Mouse (Mus musculus) lung, postnatal 25 days (tissue): Measurements from ENCODE around the gene Fkbp11.

ENCODE experiments used
- DNase-seq: peaks from one replicate; pipeline ENCODE4 v3.0.0; 2022; ENCODE audit warnings: low spot score

Gene Fkbp11

DNA sequence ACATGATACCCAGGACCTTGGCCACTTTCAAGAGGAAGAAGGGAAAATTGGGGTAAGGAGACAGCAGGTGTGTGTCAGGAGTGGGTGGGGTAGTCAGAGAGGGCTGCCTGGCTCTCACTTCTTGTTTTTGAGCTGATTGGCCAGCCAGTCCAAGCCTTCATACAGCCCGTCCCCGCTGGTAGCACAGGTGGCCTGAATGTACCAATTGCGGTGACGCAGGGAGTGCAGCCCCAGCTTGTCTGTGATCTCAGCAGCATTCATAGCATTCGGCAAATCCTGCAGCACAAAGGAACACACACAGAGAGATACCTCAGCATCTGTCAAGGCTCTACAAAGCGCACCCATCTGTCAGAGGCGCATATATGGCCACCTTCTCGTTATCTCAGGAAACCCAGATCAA, 12.2 kb upstream of the Fkbp11 start:
- no peak for DNase-seq

DNA sequence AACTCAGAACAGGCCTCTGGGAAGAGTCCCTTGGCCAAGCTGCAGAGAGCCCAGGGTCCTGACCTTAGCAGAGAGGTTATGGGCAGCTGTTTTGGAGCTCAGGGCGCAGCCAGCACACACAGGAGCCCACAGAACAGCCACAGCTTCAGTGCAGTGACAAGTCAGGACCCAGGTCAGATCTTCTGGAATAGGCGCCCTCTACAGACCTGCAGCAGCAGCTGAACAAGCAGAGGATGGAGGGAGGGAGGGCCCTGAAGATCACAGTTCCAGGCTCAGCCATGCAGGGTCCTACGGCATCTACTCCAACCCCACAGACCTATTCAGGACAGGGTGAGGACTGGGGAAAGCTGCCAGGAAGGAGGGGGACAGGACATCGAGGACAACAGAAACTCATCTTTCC, 10.8 kb upstream of the Fkbp11 start:
- DNase-seq: no peak

DNA sequence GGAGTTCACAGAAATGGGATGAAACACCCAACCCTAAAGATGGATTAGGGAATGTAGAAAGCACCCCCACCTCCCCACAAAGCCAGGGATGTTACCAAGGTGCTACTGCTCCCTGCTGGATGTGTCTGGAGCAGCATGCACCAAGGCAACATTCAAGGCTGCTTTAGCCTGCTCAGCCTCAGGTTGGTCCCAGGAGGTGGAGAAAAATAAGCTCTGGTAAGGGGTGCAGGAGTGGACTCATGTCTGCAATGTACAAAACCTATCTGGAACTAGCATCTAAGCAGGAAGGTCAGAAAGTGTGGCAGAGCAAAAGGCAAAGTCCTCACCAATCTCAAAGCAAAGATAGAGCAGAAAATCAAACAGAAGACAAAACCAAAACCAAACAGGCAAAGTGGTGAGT, 9.9 kb upstream of the Fkbp11 start:
- DNase-seq: peak; percentile 48

DNA sequence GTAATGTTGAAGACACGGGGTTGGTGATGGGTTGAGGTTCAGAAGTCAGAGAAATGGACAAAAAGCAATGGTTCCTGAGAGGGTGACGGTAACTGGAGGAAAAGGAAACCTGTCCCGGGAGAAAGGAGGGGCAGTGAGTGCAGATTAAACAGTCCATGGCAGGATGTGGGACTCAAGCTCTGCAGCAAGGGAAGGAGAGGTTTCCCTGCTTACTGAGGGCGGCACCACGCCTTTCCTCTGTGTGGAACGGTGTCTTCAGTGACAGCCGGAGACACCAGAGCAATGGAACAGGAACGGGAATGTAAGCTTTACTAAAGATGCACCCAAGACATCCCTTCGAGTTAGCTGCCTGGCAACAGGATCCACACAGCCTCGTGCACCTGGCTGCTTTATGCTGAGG, 8.5 kb upstream of the Fkbp11 start:
- DNase-seq: peak; percentile 55

DNA sequence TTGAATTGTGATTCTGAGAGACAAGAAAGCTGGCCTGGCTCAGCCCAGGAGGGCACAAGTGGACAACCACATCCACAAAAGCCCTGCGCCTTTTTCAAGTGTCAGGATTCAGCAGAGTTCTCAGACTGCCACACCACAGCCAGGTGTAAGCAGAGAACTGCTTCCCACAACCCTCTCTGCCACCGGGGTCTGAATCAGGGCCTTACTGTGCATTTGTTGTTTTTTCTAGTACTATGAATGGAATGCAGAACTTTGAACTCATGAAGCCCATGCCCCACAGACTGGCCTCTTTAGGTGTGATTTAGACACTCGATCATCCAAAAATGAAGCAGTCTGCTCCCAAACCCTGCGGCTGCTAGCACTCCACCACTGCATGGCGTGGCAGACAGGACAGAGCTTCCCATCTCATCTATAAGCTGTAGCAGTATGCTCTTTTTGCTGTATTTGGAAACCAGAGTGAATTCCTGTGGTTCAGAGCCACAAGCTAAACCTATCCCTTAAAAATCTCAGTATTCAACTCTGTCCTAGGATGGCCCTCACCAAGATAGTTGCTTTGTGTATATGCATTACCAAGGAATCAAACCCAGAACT, 6.1 kb upstream of the Fkbp11 start:
- no peak for DNase-seq

DNA sequence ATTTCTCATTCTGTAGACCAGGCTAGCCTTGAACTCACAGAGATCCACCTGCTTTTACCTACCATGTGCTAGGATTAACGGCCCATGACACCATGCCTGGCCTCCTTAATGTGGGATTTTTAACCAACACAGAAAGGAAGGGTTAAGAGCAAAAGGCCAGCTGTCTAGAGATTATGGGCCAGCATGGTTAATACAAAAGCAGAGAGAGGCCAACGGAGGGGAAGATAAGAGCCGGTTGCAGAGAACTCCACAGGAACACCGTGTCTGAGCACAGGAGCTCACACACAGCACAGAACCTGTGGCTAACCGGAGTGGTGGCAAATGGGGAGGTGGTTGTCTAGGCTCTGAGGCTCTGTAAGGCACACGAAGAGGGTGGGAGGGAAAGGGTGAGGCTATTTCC, 5.4 kb upstream of the Fkbp11 start:
- DNase-seq: no peak

DNA sequence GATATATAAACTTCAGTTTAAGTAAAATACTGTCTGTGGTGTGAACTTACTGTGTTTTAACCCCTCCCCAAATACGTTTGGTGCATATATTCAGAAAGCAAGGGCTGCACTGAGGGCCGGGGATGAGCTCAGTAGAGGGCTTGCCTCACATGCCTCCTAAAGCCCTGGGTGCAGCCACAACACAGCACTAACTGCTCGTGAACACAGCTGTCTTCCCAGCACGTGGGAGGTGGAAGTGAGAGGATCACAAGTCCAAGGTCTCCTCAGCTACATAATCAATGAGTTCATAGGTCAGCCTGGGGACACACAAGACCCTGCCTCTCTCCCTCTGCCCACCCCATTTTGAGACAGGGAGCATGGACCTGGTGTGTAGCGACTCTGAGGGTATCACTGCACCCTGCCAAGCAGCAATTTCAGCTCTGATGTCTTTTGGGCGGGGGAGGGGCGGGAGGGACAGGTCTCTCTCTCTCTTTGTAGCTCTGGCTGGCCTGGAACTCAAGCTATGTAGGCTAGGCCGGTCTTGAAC, 4.1 kb upstream of the Fkbp11 start:
- DNase-seq: no peak

DNA sequence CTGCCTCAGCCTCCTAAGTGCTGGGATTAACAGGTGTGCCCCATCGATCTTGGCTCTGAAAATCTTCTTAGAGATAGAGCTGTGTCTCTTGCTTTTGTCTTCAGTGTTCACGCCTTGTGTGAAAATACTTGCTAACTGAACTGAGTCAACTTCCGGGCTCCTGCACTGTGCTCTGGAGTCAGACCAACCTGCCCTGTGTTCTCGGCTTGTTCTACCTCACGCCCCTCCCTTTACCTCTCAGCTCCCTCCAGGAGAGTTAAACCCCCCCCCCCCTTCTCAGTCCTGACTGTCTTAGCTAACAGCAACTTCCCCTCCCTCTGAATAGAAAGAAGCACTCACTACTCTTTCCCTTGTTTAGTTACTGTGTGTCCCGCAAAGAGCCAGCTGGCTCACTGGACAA, 2.8 kb upstream of the Fkbp11 start:
- no peak for DNase-seq

DNA sequence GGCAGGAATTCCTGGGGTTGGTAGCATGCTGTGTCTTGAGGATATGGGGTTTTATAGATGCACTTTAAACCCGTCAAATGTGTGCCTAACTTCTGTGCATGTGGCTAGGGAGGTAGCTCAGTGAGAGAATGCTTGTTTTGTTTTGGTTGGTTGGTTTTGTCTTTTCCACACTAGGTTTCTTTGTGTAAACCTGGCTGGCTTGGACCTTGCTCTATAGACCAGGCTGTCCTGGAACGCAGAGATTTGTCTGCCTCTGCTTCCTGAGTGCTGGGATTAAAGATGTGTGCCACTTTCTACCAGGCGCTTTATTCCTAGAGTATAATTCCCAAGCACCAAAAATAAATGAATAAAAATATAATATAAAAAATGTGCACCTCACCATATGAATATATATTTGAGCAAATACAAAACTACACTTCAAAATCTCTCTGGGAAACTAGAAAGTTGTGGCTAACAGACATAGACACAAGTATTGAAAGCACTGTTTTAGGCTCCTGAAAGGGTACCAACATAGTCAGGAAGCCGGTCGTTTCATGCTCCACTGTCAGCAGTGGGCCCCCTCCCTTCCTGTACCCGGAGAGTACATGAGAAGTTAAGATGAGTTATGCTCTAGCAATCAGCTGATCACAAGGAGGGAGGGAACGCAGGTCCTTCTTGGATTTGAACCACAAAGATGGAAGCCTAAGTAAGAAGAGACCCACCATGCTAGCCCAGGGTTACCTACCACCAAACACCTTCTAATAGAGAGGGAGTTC, 2.0 kb upstream of the Fkbp11 start:
- no peak for DNase-seq

DNA sequence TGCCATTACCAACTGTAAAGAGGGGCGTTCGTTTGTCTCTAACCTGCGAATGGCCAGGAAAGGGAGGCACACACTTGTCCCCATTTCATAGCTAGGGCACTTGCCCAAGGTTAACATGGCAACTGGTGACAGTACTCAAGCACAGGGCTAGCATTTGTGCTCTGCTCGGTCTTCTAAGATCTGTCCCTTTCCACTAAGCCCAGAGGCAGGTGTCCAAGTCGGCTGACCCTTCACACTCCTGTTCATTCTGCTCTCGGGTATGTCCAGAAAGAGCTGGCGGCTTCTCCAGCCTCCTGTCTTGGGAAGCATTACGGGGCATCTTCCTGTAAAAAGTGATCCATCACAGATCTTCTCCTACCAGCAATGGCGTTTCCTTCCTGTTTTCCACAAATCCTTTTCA, 368 bp upstream of the Fkbp11 start:
- no peak for DNase-seq

DNA sequence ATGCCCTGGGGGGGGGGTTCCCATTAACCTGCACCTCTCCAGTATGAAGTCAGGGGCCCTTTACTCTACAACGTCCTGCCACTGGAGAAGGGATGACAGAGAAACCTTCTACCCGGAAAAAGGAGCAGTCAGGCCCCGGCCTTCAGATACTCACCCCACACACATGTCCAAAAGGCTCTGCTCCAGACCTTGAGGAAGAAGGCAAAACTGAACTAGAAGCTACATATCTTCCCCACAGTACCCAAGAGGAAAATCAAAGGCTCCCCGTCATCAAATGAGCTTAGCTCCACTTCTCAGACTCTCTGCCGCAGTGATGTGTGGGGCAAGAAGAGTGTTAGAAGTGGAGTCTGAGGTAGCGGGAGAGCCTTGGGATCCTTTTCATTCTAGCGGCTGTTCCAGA, 1.3 kb downstream of the Fkbp11 start:
- no peak for DNase-seq

DNA sequence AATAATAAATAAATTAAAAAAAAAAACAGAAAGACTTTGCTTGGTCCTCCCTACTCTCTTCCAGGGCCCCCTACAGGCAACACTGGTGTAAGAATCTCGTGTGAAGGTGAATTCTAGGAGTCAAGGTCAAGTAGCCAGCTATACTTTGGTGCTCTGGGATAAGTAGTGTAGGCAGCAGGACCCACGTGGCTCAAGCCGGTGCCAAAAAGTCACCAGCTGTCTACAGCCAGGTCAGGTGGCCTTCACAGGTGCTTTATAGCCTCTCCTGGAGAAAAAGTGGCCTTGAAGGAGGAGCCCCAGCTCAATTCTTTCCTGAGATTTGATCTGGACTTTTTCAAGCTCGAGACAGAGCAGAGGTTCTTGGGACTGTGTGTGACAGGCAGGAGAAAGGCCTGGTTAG, 1.9 kb downstream of the Fkbp11 start:
- DNase-seq: peak; percentile 32

DNA sequence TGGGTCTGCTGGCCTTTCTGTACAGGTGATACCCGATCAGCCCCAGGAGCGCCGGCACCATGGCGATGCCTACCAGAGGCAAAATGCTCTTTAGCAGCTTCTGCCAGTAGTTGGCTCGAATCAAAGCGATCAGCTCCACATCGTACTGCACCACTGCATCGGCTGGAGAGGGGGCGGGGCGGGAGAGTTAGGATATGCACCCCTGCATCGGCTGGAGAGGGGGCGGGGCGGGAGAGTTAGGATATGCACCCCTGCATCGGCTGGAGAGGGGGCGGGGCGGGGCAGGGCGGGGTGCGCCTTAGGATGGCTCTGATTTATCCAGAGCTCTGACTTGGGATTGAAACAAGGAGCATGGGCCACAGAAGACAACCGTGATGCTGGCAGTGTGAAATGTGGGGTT, 3.6 kb downstream of the Fkbp11 start:
- DNase-seq: no peak

DNA sequence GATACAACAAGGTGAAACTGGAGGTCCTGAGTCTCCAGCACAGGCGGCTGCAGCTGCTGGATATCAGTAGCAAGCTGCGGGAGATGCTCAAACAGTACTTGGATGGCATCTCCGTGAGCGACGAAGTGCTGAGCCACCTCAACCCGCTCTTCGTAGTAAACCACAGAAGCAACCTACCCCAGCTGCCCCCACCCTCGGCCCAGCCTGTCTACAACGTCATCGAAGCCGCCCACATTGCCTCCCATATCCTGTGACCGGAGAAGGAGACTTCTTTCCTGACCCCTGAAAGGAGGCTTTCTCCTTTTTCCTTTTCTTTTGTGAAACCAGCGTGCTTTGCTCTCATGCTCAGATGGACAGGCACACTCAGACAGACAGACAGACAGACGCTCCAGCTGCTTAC, 5.1 kb downstream of the Fkbp11 start:
- no peak for DNase-seq

DNA sequence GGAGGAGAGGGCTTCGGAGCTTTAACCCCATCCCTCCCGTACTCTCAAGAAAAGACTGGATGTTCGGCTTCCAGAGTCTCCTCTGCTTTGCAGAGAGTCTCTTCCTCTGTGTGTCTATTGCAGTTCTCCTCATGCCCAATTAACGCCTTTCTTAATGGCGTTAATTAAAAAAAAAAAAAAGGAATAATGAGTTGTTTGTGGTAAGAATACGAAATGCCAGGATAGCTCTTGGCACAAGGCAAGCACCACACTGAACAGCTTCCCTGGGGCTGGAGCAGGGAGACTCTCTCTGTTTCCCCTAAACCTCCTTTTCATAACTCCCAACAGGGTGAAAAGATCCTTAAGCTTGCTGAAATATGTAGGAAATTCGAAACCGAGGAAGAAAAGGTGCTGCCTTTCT, 5.8 kb downstream of the Fkbp11 start:
- no peak for DNase-seq

DNA sequence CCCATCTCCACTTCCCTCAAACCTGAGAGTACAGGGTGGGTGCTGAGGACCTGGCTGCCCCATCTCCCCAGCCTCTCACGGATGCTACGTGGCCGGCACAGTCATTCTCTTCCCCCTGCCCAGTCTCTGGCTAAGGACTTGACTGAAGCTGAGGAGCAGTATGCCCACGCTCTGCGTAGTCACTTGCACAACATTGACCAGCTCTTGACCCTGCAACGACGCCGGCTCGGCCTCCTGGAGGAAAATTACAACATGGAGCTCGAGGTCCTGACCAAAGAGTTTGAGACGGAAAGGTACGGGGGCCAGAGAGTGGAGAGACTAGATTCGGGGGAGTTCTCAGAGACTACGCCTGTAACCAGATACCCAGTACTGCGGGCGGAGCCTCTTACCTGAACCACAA, 10.7 kb downstream of the Fkbp11 start:
- DNase-seq: no peak

DNA sequence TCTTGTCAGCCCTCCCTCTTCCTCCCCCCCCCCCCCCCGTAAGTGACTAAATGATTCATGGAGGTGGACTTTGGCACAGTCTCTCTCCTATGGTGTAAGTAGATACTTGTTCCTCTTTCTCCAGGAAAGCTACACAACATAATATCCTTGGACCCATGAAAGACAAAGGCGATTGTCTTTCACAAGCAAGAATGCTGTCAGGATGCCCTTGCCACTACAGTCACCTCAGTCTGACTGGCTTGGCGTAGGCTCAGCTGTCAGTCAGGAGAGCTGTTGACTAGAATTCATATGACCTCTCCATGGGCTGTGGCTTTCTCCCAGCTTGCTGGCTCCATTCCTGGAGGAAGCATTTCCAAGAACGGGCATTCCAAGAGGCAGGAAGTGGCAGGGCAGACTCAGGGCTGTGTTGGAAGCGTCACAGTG, 13.8 kb downstream of the Fkbp11 start:
- DNase-seq: peak; percentile 80

DNA sequence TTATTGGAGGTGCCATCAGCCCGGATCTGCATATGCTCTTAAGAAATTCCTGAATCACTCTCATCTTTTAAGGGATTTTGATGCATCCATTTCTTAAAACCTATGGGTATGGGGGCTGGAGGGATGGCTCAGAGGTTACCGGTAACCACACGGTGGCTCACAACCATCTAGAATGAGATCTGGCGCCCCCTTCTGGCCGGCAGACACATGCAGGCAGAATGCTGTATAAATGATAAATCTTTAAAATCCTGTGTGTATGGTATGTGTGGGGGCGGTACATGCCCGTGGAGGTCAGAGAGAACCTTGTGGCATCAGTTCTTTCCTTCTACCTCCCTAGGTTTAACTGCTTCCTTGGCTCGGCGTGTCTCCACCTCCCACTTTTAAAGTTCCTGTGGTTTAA, 17.6 kb downstream of the Fkbp11 start:
- peak; percentile 57 for DNase-seq

DNA sequence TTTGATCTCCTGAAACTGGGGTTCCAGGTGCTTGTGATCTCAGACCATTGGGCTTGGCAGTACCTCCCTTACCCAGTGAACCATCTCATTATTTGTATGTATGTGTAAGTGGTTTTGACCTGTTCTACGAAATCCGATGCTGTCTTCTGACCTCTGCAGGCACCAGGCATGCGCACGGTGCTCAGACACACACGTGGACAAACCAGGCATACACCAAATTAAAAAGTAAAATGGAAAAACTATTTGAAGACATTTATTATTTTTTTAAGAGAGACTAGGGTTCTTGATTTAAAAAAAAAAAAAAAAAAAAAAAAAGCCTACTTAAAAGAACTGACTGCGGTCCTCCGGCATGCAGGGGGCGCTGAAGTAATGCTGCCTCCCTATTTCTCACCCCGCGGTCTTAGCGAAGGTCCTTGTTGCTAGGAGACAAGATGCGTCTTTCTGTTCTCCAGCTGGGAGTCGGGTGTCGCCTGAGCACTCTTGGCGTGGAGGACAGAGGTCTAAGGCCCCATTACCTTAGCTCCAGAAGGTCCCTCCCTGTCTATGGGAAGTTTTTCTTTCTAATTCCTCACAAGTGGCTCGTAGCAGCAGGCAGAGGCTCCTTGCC, 20.1 kb downstream of the Fkbp11 start, which contains the start of gene Ccdc65:
Ccdc65 (plus strand) TSS at position 442 of the 607 bp plus-strand sequence.
- peak; percentile 87 for DNase-seq

DNA sequence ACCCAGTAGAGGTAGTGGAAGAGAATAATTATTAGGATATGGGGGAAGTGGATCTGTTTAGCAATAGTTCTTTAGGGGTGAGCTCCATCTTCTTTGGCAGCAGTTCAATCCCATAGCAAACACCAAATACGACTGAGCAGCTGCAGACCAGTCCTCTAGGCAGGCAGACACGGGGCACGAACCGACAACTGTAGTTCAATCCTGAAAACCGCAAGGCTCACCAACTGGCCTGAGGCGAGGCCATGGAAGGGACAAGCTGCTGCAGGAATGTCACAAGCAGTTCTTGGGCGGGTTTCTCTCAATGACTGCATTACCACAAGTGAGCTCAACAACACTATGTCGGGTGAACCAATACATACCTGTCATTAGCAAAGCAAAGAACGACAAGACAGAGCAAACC, 23.7 kb downstream of the Fkbp11 start:
- no peak for DNase-seq

DNA sequence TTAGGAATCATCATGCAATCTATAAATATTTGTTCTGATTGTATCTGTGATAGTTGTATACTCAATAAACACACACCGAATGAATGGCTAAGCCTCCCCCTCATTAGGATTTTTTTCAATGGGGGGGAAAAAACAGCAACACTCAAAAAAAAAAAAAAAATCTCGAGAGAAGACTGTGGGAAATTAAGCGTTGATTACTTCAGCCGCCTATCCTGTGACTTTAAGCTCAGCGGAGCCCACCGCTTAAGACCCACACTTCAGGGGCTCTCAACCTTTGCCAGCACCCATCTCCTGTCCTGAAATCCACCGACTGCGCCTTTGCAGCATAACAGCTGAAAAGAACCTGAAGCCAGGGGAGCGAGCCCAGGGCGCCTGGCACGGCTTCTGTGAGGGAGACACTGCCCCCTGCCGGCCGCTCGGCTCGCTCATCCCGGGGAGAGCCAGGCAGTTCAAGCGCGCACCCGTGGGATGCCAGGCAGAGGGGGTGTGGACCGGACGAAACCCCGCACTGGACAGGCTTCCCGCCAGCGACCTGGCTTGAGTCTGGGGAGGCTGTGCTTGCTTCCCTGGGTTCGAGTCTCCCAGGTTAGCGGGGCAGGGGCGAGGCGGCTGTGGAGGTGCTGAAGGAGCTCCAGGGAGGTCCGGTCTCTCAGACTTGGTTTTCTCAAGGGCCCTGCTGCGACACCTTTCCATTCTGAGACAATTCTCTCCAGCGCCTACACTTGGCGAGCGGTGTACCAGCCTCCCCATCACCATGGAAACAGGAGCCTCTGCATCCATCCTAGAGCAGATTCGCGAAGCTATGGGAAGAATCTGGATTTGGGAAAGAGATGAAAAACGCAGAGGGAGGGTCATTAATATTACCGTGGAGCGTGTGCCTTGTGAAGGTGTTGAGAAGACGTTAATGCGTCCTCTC, 28.6 kb downstream of the Fkbp11 start:
- peak; percentile 82 for DNase-seq

DNA sequence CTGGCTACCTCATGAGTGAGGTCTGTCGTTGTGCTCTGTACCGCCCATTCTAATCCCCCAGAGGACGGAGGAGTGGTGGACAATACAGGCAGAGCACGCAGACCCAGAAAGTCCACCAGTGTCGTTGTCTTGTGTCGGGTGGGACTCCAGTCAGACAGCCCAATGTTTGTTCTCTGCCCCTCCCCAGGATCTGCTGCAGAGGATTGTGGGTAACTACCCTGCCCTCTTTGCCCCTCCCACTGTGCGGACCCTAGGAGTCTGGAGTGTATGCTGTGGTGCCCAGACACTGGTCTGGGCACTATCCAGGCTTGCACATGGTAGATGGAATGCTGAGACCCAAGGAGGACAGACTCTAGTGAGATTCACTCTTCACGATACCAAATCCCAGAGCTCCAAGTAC, 31.8 kb downstream of the Fkbp11 start:
- DNase-seq: no peak
